Mouse (Mus musculus) forebrain, embryonic 16.5 days (tissue): Measurements from ENCODE around the gene Gtf3c2. TPM values are rescaled to one million over a fixed set of nuclear protein-coding genes. Genes with fewer than 3 reads are reported as not detected.

ENCODE experiments used
- ATAC-seq: fragments of 200-750 bp; cut with Nextera tagmentation; 2 replicates; pipeline ENCODE4 v1.8.0; 2017; ENCODE audit warnings: mild to moderate bottlenecking, moderate library complexity
- H3K27ac ChIP-seq: fragments of 300-500 bp; sonication (generic); 2 replicates; pipeline ENCODE4 v1.5.1; 2014; ENCODE audit warnings: low read length, control low read depth
- H3K27me3 ChIP-seq: fragments of 300-500 bp; sonication (generic); replicated peaks from 2 replicates; pipeline ENCODE4 v1.6.1; 2014; ENCODE audit warnings: low read length; ENCODE audit not compliant: control insufficient read depth, insufficient read depth
- H3K36me3 ChIP-seq: fragments of 300-500 bp; sonication (generic); 2 replicates; pipeline ENCODE4 v1.6.1; 2014; ENCODE audit not compliant: control insufficient read depth, insufficient read depth
- H3K4me1 ChIP-seq: fragments of 300-500 bp; sonication (generic); replicated peaks from 2 replicates; pipeline ENCODE4 v1.6.1; 2014; ENCODE audit warnings: low read length; ENCODE audit not compliant: control insufficient read depth, insufficient read depth
- H3K4me2 ChIP-seq: fragments of 300-500 bp; sonication (generic); 2 replicates; pipeline ENCODE4 v1.6.1; 2014; ENCODE audit warnings: mild to moderate bottlenecking, low read length, control low read depth
- H3K4me3 ChIP-seq: fragments of 300-500 bp; sonication (generic); replicated peaks from 2 replicates; pipeline ENCODE4 v1.5.1; 2014; ENCODE audit warnings: mild to moderate bottlenecking, low read length, control low read depth
- H3K9ac ChIP-seq: fragments of 300-500 bp; sonication (generic); replicated peaks from 2 replicates; pipeline ENCODE4 v1.6.1; 2014; ENCODE audit warnings: low read depth, low read length, control low read depth
- H3K9me3 ChIP-seq: fragments of 300-500 bp; sonication (generic); 2 replicates; pipeline ENCODE4 v1.6.1; 2016; ENCODE audit warnings: low read length; ENCODE audit not compliant: control insufficient read depth
- WGBS: fragments of 180-500 bp; shearing (Covaris S2); extraction: QIAGEN DNeasy Blood & Tissue Kit; methylation state at CpG from one replicate; pipeline ENCODE4 v1.1.7; 2014; 5-methylcytosine and 5-hydroxymethylcytosine counted together
- polyA plus RNA-seq: library from polyadenylated mRNA; unstranded; fragments of >200 nt; fragmentation: Nextera tagmentation; extraction: Ambion mirVana; gene quantifications from 2 replicates; pipeline ENCODE4 v1.2.1, GENCODE M21; 2015

Gene Gtf3c2
- 72.1 and 79.4 TPM in 2 replicates for polyA plus RNA-seq

- WGBS = under 1% methylated on average over 59 of the region's 59 CpGs
- Histone ChIP-seq H3K4me3 (peak within 1 kb of the TSS; percentile 64), H3K4me1 (peaks cover 12% of the 10 kb centered on the region), H3K27ac (peak within 1 kb of the TSS; percentile 99), H3K9ac (peak within 1 kb of the TSS; percentile 84), H3K36me3 (no peaks in the 10 kb centered on the region), H3K9me3 (no peaks in the 10 kb centered on the region), H3K27me3 (no peaks in the 10 kb centered on the region), H3K4me2 (peak within 1 kb of the TSS; percentile 76)
- ATAC-seq = peak; percentile 99
These were observed at the start of gene Gtf3c2, which contains the start of gene Gm29609 for GRCm38 (mm10) chr5:31179766-31180630. Gtf3c2 (minus strand) TSS chr5:31180144. Gm29609 (minus strand) TSS chr5:31179911.

- no peak for ATAC-seq
- WGBS = 84% methylated on average over 1 of the region's 1 CpGs
- H3K9me3 ChIP-seq = no peaks in the 10 kb centered on the region
These were observed 46.7 kb upstream of the Gtf3c2 start for GRCm38 (mm10) chr5:31226641-31227040.

GRCm38 (mm10) chr5:31222696-31223095, 42.8 kb upstream of the Gtf3c2 start:
- ATAC-seq = no peak
- Histone ChIP-seq H3K4me2 (no peak overlapping the region), H3K36me3 (no peaks in the 10 kb centered on the region), H3K4me1 (peaks cover 14% of the 10 kb centered on the region), H3K4me3 (no peak overlapping the region), H3K9me3 (no peaks in the 10 kb centered on the region), H3K27me3 (no peaks in the 10 kb centered on the region), H3K9ac (no peak overlapping the region), H3K27ac (no peak overlapping the region)
- 94% methylated on average over 9 of the region's 9 CpGs for WGBS

More at GRCm38 (mm10) chr5:31226641-31227040, 46.7 kb upstream of the Gtf3c2 start:
- Histone ChIP-seq H3K27me3 (no peaks in the 10 kb centered on the region), H3K27ac (no peak overlapping the region), H3K4me1 (peaks cover 2% of the 10 kb centered on the region), H3K36me3 (no peaks in the 10 kb centered on the region), H3K9ac (no peak overlapping the region), H3K4me2 (no peak overlapping the region), H3K4me3 (no peak overlapping the region)

GRCm38 (mm10) chr5:31221304-31221945, 41.5 kb upstream of the Gtf3c2 start:
- Histone ChIP-seq H3K36me3 (no peaks in the 10 kb centered on the region), H3K27ac (peak overlapping the region; percentile 94), H3K27me3 (no peaks in the 10 kb centered on the region), H3K4me3 (peak overlapping the region; percentile 99), H3K9ac (peak overlapping the region; percentile 91), H3K4me1 (peaks cover 14% of the 10 kb centered on the region), H3K9me3 (no peaks in the 10 kb centered on the region), H3K4me2 (peak overlapping the region; percentile 71)
- 0 out of 2 replicates have a peak, but pooled peaks have one; percentile 27 for ATAC-seq
- 10% methylated on average over 11 of the region's 11 CpGs for WGBS

- WGBS = under 1% methylated on average over 66 of the region's 70 CpGs
- Histone ChIP-seq H3K36me3 (no peaks in the 10 kb centered on the region), H3K9ac (peak within 1 kb of the TSS; percentile 91), H3K4me2 (peak within 1 kb of the TSS; percentile 71), H3K9me3 (no peaks in the 10 kb centered on the region), H3K4me1 (peaks cover 14% of the 10 kb centered on the region), H3K4me3 (peak within 1 kb of the TSS; percentile 99), H3K27me3 (no peaks in the 10 kb centered on the region), H3K27ac (peak within 1 kb of the TSS; percentile 94)
- ATAC-seq = peak; percentile 94
These were observed 40.7 kb upstream of the Gtf3c2 start, which contains the start of gene Ppm1g for GRCm38 (mm10) chr5:31220448-31221303. Ppm1g (minus strand) TSS chr5:31220687.

- Histone ChIP-seq H3K4me3 (peak overlapping the region; percentile 99), H3K4me2 (peak overlapping the region; percentile 71), H3K9me3 (no peaks in the 10 kb centered on the region), H3K27me3 (no peaks in the 10 kb centered on the region), H3K27ac (peak overlapping the region; percentile 94), H3K9ac (peak overlapping the region; percentile 91), H3K36me3 (no peaks in the 10 kb centered on the region), H3K4me1 (peaks cover 14% of the 10 kb centered on the region)
- peak; percentile 63 for ATAC-seq
- WGBS = 0% methylated on average over 40 of the region's 40 CpGs
These were observed 40.0 kb upstream of the Gtf3c2 start for GRCm38 (mm10) chr5:31219911-31220447.

- 2% methylated on average over 11 of the region's 11 CpGs for WGBS
- H3K27me3 ChIP-seq = no peaks in the 10 kb centered on the region
- peaks cover 14% of the 10 kb centered on the region for H3K4me1 ChIP-seq
- peak overlapping the region; percentile 91 for H3K9ac ChIP-seq
- H3K4me2 ChIP-seq = peak overlapping the region; percentile 71
- peak overlapping the region; percentile 99 for H3K4me3 ChIP-seq
- no peaks in the 10 kb centered on the region for H3K36me3 ChIP-seq
- H3K9me3 ChIP-seq = no peaks in the 10 kb centered on the region
- no peak overlapping the region for H3K27ac ChIP-seq
- ATAC-seq = no peak
These were observed 39.5 kb upstream of the Gtf3c2 start for GRCm38 (mm10) chr5:31219474-31219873.

- Histone ChIP-seq H3K4me1 (peaks cover 14% of the 10 kb centered on the region), H3K36me3 (no peaks in the 10 kb centered on the region), H3K4me2 (peak overlapping the region; percentile 71), H3K27ac (no peak overlapping the region), H3K9ac (no peak overlapping the region), H3K4me3 (peak overlapping the region; percentile 15; the same call in 1 of the 2 replicates), H3K27me3 (no peaks in the 10 kb centered on the region), H3K9me3 (no peaks in the 10 kb centered on the region)
- 0% methylated on average over 2 of the region's 2 CpGs for WGBS
- ATAC-seq = no peak
These were observed 39.1 kb upstream of the Gtf3c2 start for GRCm38 (mm10) chr5:31219070-31219469.
